Mouse (Mus musculus): ENCODE measurements around the gene Bak1.

DNA sequence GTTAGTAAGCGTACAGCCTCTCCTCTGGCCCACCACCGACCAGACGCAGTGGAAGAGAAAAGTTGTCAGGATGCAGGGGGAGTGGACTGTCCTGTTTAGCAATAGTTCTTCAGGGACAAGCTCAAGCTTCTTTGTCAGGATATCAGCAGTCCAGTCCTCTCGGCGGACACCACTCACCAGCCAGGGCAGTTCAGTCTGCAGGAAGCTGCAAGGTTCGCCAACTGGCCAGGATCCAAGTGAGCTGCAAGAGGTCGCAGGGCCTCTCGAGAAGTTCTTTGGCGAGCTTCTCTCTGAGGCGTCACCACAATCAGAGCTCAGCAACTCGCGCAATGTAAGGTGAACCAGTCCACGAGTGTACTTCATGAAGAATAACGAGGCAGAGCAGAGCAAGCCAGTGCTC lies 34.4 kb downstream of the Bak1 start:
- no peak for TF ChIP-seq GATA1 (IDR thresholded peaks at IDR 0.05; ENCODE audit: low read depth, low read length)
- TF ChIP-seq MYC (IDR thresholded peaks at IDR 0.05; ENCODE audit: low read depth, low read length): no peak
- TF ChIP-seq HCFC1 (IDR thresholded peaks at IDR 0.05; ENCODE audit: low read depth, low read length): no peak
- no peak for TF ChIP-seq MAX (IDR thresholded peaks at IDR 0.05; ENCODE audit: low read length)
- no peak for TF ChIP-seq MYB (IDR thresholded peaks at IDR 0.05; ENCODE audit: low read depth, low read length)
- no peak for TF ChIP-seq CTCF (IDR thresholded peaks at IDR 0.05 in 2 of 3, conservative IDR thresholded peaks at IDR 0.05 in 1 of 3; ENCODE audit: control insufficient read depth in 1 of 3, insufficient read depth in 1 of 3, low read depth in 2 of 3, low read length in 3 of 3, poor library complexity in 1 of 3, severe bottlenecking in 1 of 3)
- no peak for TF ChIP-seq ETS1 (IDR thresholded peaks at IDR 0.05; ENCODE audit: low read depth, low read length)
- TF ChIP-seq POLR2AphosphoS2 (IDR thresholded peaks at IDR 0.05; ENCODE audit: low read length): no peak
- TF ChIP-seq UBTF (IDR thresholded peaks at IDR 0.05; ENCODE audit: borderline replicate concordance, insufficient read depth, low read depth, low read length): no peak
- no peak for TF ChIP-seq EP300 (IDR thresholded peaks at IDR 0.05; ENCODE audit: low read depth in 1 of 2, low read length in 2 of 2)
- TF ChIP-seq ELF1 (IDR thresholded peaks at IDR 0.05; ENCODE audit: low read depth, low read length): no peak
- no peak for TF ChIP-seq MEF2A (IDR thresholded peaks at IDR 0.05; ENCODE audit: extremely low read depth, insufficient replicate concordance, low read depth, low read length, poor library complexity, severe bottlenecking)
- TF ChIP-seq POLR2A (IDR thresholded peaks at IDR 0.05; ENCODE audit: control insufficient read depth in 1 of 2, insufficient read depth in 1 of 2, low read depth in 1 of 2, low read length in 2 of 2, poor library complexity in 1 of 2): no peak

Data from MEL (cell line).